In the genomic region with DNA sequence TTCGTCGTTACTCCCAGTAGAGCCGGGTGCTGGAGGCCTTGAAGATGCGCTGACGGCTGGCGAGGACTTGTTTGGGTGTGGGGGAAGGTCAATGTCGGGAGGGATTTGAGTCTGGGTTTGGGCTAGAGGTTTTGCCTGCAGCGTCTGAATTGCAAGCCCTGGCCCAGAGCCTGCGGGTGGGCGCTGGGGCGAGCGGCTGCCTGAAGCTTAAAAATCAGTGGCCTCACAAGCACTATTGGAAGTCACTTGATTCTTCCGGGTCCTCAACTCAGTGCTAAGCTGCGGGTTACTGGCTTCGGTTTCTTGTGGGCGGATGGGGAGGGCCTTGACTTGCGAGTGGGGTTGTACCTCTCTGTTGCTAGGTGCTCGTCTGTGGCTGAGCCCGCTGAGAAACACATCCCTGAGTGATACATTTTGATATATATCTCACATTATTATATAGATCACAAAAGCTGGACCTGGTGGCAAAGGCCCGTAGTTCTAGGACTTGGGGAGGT, we compare ENCODE assay signal across 12 mouse cellular contexts. TPM values are rescaled to one million over a fixed set of nuclear protein-coding genes. Genes with fewer than 3 reads are reported as not detected.
DNase-seq lines count a peak whose midpoint lies in the region; ATAC-seq and TF ChIP-seq lines count a peak whose summit lies in the region.
"Had no signal": no experiment of that assay in that cellular context is flagged by ENCODE, and none has a peak within 500 bp of the region (broad histone marks: within the 10 kb centered on the region; RNA-seq: fewer than 3 reads in every experiment).

No protein-coding gene starts in this region.

- H3K36me3 ChIP-seq in neural tube, embryonic 15.5 days: no peaks in the 10 kb centered on the region
- no peaks in the 10 kb centered on the region for H3K36me3 ChIP-seq in thymus, adult 2 months (ENCODE audit: control insufficient read depth, insufficient read depth, low read length)
- H3K36me3 ChIP-seq: intestine, embryonic 15.5 days had no signal

- TF ChIP-seq CTCF in thymus, adult 2 months (IDR thresholded peaks at IDR 0.05; ENCODE audit: borderline replicate concordance, control insufficient read depth, extremely low read depth, insufficient read depth, low read length, poor library complexity): no peak

- peaks cover 17% of the 10 kb centered on the region; the same call in 1 of the 2 replicates for H3K27me3 ChIP-seq in neural tube, embryonic 15.5 days (replicated peaks)
- no peaks in the 10 kb centered on the region for H3K27me3 ChIP-seq in thymus, adult 2 months (ENCODE audit: control insufficient read depth, insufficient read depth, low read length)

- H3K9me3 ChIP-seq in neural tube, embryonic 15.5 days (replicated peaks): no peaks in the 10 kb centered on the region
- H3K9me3 ChIP-seq: intestine, embryonic 15.5 days had no signal

- WGBS in neural tube, embryonic 15.5 days: 12% methylated on average over 20 of the region's 20 CpGs
- 21% methylated on average over 20 of the region's 20 CpGs for WGBS in thymus, adult 2 months

- no peak for TF ChIP-seq POLR2A in thymus, adult 2 months (IDR thresholded peaks at IDR 0.05; ENCODE audit: control insufficient read depth, extremely low read depth, insufficient read depth, low read length, poor library complexity)

- DNase-seq in adrenal gland, postnatal 14 days: peak; percentile 36
- no peak for DNase-seq in adrenal gland, adult 2 months
- DNase-seq in neural tube, embryonic 10.5 days (ENCODE audit: extremely low spot score, low spot score): peak; percentile 52
- peak; percentile 8 for DNase-seq in forelimb bud, embryonic 11.5 days (ENCODE audit: low read depth, low spot score)
- peak; percentile 53 for DNase-seq in thymus, adult 2 months
- no peak for DNase-seq in cerebellum, adult 11 months
- DNase-seq in frontal cortex, postnatal 10 days (ENCODE audit: low spot score in 2 of 2): no peak
- DNase-seq: adrenal gland, postnatal 25 days had no signal

- no peak overlapping the region for H3K9ac ChIP-seq in neural tube, embryonic 15.5 days (replicated peaks)
- H3K9ac ChIP-seq: intestine, embryonic 15.5 days had no signal

- H3K4me3 ChIP-seq in neural tube, embryonic 15.5 days (replicated peaks): no peak overlapping the region
- H3K4me3 ChIP-seq in thymus, adult 2 months (ENCODE audit: control insufficient read depth, insufficient read depth, low read length): peak overlapping the region; percentile 16; the same call in 1 of the 2 replicates
- H3K4me3 ChIP-seq: intestine, embryonic 15.5 days; myocyte had no signal

- no peak overlapping the region for H3K4me2 ChIP-seq in neural tube, embryonic 15.5 days
- H3K4me2 ChIP-seq: intestine, embryonic 15.5 days had no signal

- H3K27ac ChIP-seq in neural tube, embryonic 15.5 days (replicated peaks): no peak overlapping the region
- peak overlapping the region; percentile 55; the same call in 1 of the 2 replicates for H3K27ac ChIP-seq in thymus, adult 2 months (ENCODE audit: control insufficient read depth, insufficient read depth, low read length)
- H3K27ac ChIP-seq: intestine, embryonic 15.5 days had no signal

- peaks cover 13% of the 10 kb centered on the region for H3K4me1 ChIP-seq in neural tube, embryonic 15.5 days
- peaks cover 12% of the 10 kb centered on the region for H3K4me1 ChIP-seq in thymus, adult 2 months (replicated peaks; ENCODE audit: control insufficient read depth, insufficient read depth, low read length)
- H3K4me1 ChIP-seq: intestine, embryonic 15.5 days had no signal

- ATAC-seq in neural tube, embryonic 15.5 days (ENCODE audit: low FRiP score): no peak
- ATAC-seq: intestine, embryonic 15.5 days had no signal

RNA-seq across cellular contexts. Expression of a gene that starts 0.6 kb away (rescaled TPM):
- not detected in 2 replicates for total RNA-seq in adrenal gland, postnatal 14 days (2021)
- not detected for total RNA-seq in adrenal gland, adult 2 months (2021)
- polyA plus RNA-seq in adrenal gland, adult 2 months (2012; rRNA removed): not detected in 2 replicates
- polyA plus RNA-seq in neural tube, embryonic 15.5 days (2015; fragmentation: Nextera tagmentation; extraction: Ambion mirVana): 0.28 and 0.45 TPM in 2 replicates
- 0.47 and 0.66 TPM in 2 replicates for polyA plus RNA-seq in thymus, adult 2 months (2012; rRNA removed)
- total RNA-seq: adrenal gland, postnatal 25 days had no signal
- polyA plus RNA-seq: intestine, embryonic 15.5 days; myocyte had no signal

RNA-seq across cellular contexts. Expression of a gene that starts 4.7 kb away (rescaled TPM):
- total RNA-seq in adrenal gland, postnatal 14 days (2021): 3.3 and 4.1 TPM in 2 replicates
- total RNA-seq in adrenal gland, adult 2 months (2021): 10 to 100 TPM in 1 of 2 experiments, 1 to 10 TPM in 1; 8.0 to 18.5 TPM
- polyA plus RNA-seq in adrenal gland, adult 2 months (2012; rRNA removed): 0.34 and 0.39 TPM in 2 replicates
- 0.78 and 1.5 TPM in 2 replicates for polyA plus RNA-seq in neural tube, embryonic 15.5 days (2015; fragmentation: Nextera tagmentation; extraction: Ambion mirVana)
- 0.03 and 1.1 TPM in 2 replicates for polyA plus RNA-seq in thymus, adult 2 months (2012; rRNA removed)

RNA-seq across cellular contexts. Expression of a gene that starts 29.9 kb away (rescaled TPM):
- not detected in 2 replicates for total RNA-seq in adrenal gland, postnatal 14 days (2021)
- total RNA-seq in adrenal gland, adult 2 months (2021): not detected
- polyA plus RNA-seq in adrenal gland, adult 2 months (2012; rRNA removed): not detected in 2 replicates
- polyA plus RNA-seq in neural tube, embryonic 15.5 days (2015; fragmentation: Nextera tagmentation; extraction: Ambion mirVana): not detected in 2 replicates
- 0.74 and 1.7 TPM in 2 replicates for polyA plus RNA-seq in thymus, adult 2 months (2012; rRNA removed)
- total RNA-seq: adrenal gland, postnatal 25 days; left cerebral cortex, postnatal 36 days had no signal
- polyA plus RNA-seq: intestine, embryonic 15.5 days; myocyte had no signal

RNA-seq across cellular contexts. Expression of a gene that starts 43.8 kb away (rescaled TPM):
- 3.5 and 10.0 TPM in 2 replicates for total RNA-seq in adrenal gland, postnatal 14 days (2021)
- 1 to 10 TPM; 3.9 to 4.7 TPM for total RNA-seq in adrenal gland, adult 2 months (2021)
- polyA plus RNA-seq in adrenal gland, adult 2 months (2012; rRNA removed): 8.7 and 8.8 TPM in 2 replicates
- polyA plus RNA-seq in neural tube, embryonic 15.5 days (2015; fragmentation: Nextera tagmentation; extraction: Ambion mirVana): 0.10 TPM in 1 of 2 replicates, not detected in the other
- 0.57 and 1.1 TPM in 2 replicates for polyA plus RNA-seq in thymus, adult 2 months (2012; rRNA removed)
- polyA plus RNA-seq: myocyte had no signal

Comparison
In these comparisons a context has a peak if more than half of its experiments do, and no peak if none do; other contexts are left out.
1. DNase-seq: peak in adrenal gland, postnatal 14 days (single experiment), neural tube, embryonic 10.5 days (single experiment), forelimb bud, embryonic 11.5 days (single experiment) and thymus, adult 2 months (single experiment); none in adrenal gland, adult 2 months (single experiment), cerebellum, adult 11 months (single experiment) and frontal cortex, postnatal 10 days (0 of 2).